Mouse (Mus musculus): Measurements from ENCODE around the gene Cacna1h.

The Cacna1h gene

GRCm38 (mm10) chr17:25433617-25434606, at the start of gene Cacna1h:
Gene Cacna1h (minus strand): TSS chr17:25433783.
- peak; percentile 84 for DNase-seq

DNA sequence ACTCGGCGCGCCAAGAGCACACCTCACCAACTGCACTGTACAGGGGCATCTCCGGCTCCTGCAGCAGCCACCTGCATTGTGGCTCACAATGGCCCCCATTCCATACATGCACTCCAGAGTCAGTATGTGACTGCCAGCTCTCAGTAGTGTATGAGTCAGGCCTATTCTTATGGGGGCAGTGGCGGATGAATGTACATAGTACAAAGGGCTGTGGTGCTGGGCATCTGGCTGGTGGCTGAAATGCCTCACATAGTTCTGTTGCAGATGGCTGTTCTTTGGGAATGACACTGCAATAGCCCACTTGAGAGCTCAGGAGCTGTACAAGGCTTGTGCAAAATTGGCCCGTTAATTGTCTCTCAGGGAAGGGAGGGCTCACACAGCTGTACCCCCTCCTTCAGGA, 48.5 kb upstream of the Cacna1h start:
- no peak for DNase-seq

- no peak for DNase-seq
Measured at GRCm38 (mm10) chr17:25480820-25481219, 47.2 kb upstream of the Cacna1h start.

DNA sequence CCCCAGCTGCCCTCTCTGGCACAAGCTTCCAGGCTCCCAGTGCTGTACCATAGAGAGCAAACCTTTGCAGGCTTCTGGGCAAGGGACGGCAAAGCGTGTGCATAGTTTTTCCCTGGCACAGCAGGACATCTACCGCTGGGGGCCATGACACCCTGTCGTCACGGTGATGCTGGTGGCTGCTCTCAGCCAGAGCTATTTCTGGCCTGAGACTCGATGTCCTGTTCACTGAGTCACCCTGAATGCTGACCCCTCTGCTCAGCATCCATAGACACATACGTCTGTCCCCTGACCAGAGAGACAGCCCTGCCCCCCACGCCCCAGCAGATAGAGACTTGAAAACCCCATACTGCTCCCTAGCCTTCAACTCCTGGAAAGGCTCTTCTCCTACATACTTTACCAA, 46.6 kb upstream of the Cacna1h start:
- DNase-seq = no peak

DNA sequence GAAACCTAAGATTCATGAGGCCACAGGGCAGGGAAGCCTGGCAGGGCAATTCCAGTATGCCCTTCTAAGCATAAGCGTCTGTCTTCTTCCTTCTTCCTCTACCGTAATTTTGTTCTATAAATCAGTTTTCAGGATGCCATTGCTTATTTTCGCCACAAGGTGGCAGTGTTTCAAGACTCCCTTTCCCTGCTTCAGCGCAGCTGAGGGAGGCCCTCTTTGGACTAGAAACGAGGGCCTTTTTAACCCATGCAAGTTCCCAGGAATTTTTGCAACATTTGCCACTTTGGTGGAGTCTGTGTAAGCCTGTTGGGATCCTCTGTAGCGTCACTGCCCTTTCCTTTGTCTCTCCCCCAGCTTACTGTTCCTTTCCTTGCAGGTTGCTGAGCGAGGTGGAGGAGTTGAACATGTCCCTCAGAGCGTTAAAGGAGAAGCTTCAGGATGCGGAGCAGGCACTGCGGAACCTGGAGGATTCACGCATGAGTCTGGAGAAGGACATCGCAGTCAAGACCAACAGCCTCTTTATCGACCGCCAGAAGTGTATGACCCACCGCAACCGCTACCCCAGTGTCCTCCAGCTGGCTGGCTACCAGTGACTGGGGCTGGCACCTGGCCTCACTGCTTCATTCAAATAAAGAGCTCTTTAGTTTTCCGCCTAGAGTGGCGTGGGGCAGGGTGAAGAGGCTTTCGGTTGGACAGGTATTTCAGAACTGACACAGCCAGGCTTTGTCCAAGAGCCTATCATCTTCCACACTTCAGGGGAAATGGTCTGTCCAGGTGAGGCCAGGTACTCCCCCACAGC, 42.6 kb upstream of the Cacna1h start:
- peak; percentile 67 for DNase-seq

- peak; percentile 81 for DNase-seq
Measured at GRCm38 (mm10) chr17:25474330-25475077, 40.9 kb upstream of the Cacna1h start.

DNA sequence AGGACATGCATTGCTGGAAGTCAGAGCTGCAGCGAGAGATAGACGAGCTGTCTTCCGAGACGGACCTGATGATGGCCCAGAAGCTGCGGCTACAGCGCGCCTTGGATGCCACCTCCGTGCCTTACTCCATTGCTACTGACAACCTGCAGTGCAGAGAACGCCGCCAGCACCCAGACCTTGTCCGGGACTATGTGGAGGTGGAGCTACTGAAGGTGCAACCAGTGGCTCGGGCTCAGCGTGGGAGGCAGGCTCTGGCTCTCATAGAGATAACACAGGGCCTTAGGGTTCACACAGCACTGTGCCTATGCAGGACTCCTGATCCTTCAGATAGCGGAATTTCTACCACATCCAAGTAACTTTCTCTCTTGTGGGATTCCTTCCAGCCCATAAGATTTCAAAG, 38.5 kb upstream of the Cacna1h start:
- DNase-seq = no peak

DNA sequence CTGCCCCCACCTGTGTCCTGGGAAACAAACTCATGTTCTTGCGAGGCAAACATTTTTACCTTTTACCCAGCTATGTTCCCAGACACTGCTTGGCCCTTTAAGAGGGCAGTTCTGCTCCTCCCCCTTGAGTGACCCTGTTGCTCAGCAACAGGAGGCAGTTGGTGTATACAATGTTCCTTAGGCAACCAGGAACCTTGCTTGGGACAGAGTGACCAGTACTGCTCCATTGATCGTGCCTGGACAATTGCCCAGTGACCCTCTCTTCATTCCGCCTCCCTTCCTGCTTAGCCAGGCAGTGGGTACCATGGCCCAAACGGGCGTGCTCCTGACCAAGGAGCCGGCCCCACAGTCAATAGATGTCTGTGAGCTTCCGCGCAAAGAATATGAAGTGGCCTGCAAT, 37.8 kb upstream of the Cacna1h start:
- DNase-seq = peak; percentile 44

DNA sequence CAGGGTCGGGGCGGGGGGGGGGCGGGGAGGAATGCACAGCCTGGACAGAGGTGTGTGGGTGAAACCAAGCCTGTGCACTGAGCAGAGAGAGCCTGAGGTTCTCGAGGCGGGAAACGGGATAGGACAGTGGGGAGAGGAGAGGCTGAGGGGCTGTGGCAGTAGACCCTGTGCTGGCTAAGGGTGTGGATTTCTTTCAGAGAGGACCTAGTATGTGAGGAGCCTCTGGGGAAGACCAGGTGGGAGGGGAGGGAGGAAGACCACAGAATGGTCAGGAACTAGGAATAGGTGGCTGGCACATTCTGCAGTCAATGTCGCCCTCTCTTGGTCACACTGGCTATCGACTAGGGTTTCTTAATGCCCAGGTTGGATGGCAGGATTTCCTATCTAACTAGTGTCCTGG, 36.2 kb upstream of the Cacna1h start:
- DNase-seq = peak; percentile 80

DNA sequence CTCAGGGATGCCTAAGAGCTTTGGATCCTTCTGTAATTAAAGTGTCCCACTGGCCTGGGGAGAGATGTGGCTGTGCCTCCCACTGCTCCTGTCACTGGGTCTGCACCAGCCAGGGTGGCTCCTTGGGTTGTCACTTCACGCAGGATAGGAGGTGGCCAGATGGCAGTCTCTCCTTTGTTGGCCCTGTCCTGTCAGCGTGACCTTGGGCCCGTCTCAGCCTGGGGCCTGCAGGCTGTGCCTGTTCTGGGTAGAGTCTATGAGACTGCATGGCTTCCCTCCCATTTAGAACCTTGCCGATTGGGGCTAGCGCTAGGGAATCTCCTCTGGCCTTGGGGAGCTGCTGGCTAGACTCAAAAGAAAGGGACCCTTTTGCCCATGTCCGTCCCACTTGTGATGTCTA, 34.7 kb upstream of the Cacna1h start:
- DNase-seq = no peak

GRCm38 (mm10) chr17:25467781-25468180, 34.2 kb upstream of the Cacna1h start:
- DNase-seq = no peak

DNA sequence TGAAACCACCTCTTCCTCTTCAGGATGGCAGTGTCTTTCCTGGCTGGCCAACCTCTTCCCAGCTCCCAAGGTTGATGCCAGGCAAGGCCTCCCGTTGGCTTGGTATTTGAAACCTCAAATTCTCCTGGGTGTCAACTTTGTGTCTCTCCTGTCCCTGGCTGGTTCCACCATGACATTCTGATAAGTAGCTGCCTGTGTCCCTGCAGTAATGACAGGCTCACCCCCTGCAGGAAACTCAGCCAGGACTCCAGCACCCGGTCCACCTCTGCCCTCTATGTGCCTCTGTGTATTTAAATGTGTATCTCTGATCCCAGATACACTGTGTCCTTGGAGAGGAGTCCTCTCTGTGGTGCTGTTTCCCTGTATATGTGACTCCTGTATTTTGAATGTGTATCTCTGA, 32.7 kb upstream of the Cacna1h start:
- DNase-seq = no peak

- DNase-seq = no peak
Measured at GRCm38 (mm10) chr17:25464091-25464490, 30.5 kb upstream of the Cacna1h start.

DNA sequence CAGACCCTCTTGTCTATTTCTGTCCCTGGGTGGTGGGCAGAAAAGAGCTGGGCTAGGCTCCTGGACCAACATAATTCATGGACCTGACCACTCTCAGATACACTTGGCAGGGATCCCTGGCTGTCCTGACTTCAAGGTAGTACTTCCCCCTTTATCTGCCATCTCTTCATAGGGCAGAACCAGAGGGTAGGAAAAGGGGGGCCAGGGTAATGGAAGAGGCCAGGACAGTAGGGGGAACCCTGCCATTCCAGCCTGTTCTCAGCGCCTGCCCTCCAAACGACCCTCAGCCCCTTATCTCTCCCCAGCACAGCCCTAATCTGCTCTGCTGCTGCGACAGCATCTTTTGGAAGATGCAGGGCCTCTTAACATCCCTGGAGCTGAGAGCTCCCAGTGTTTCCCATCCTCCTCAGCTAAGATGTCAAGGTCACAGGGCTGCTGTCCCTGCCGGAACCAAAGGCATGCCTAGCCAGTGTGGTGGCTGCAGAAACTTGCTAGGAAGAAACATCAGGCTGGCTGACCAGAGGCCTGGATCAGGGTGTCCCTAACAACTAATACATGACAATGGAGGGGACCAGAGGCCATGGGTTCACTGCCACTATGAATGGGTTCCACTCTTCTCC, 29.9 kb upstream of the Cacna1h start:
- no peak for DNase-seq

DNA sequence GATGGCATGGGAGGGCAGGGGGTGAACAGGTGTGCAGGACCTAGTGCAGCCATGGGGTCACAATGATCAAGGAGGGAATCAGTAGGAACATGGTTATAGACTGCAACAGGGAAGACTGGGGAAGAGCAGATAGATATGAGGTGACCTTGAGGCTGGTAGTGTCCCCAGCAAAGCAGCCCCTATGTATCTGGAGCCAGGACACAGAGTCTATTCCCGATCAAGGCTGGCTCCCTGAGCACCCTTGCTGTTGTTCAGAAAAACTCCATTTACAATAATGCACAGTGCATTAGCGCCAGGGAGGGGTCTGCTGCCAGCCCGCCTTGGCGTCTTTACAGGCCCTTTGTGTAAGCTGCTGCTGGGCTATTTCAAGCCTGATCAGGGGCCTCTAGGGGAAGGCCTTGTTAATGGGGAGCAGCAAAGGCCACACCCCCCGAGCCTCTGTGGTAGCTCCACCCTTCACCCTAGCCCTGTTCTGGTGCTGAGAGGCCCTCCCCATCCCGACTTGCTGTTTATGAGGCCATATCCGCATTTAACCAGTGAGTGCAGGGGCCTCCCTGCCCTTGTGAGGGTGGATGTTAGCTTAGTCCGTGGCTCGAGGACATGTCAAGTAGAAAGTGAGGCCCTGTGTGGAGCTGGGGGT, 28.8 kb upstream of the Cacna1h start:
- DNase-seq = peak; percentile 33

- no peak for DNase-seq
Measured at GRCm38 (mm10) chr17:25456540-25456939, 23.0 kb upstream of the Cacna1h start.

- no peak for DNase-seq
Measured at GRCm38 (mm10) chr17:25454272-25454671, 20.7 kb upstream of the Cacna1h start, which contains the start of gene Tekt4. Gene Tekt4 (plus strand): TSS chr17:25454615.

DNA sequence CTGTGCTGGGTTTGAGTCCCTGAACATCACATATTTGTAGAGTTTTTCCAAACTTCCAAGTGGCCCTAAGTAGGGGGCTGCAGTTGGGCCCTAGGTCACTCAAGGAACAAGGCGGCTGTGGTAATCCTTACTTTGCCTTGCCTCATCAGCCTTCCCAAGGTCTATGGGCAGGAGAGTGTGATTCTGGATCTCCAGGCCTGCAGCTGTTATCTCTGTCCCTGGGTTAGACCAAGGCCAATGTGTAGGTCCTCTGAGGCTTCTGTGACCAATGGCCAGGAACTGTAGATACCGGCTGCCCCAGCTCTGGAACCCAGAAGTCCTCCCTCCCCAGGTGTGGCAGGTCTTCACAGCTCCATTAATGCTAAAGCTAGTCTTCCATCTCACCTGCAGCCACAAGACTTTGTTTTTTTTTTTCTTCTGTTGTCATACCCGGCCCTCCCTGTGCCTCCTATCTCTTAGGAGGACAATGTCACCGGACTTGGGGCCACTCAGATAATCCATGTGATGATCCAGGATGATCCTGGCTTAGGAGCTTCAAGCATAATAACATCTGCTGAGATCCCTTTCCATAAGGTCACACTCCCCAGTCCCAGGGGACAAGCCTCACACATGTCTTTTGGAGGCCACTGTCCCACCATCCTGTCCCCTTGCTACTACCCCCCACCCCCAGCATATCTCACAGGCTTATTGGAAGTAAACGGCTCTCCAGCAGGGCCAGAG, 18.8 kb upstream of the Cacna1h start:
- DNase-seq = no peak

DNA sequence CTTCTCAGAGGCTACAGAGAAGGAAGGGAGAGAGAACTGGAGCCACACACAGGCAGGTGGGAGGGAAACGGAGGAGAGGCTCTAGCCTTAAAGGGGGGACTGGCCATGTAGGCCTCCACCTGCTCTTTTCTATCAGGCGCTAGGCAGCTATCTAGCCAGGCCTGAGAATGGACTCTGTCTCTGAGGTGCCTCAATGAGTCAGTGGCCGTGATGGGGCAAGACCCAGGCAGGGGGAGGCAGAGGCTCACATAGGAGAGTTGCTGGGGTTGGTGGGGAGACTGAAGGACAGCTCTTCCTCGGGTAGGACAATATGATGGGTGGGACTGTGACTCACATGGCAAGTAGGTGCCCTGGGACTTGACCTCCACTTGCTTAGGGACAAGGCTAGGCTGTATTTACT, 16.7 kb upstream of the Cacna1h start:
- no peak for DNase-seq

DNA sequence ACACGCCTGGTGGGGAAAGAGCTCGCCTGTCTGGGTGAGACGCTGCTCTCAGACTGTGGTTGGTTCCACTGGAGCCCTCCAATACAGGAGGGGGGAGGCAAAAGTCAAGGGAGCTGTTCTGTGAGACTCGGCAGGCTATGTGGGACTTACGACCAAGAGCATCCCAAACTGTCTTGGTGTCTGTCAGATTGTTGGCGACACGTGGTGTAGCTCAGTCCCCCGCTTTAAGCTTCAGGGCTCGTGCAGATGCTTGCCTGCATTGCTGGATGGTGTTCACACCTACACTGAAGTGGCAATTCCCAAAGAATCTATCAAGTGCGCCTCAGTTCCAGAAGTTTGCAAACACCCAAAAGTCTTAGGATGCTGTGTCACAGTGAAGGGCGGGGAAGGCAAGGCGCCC, 14.3 kb upstream of the Cacna1h start:
- DNase-seq = no peak

DNA sequence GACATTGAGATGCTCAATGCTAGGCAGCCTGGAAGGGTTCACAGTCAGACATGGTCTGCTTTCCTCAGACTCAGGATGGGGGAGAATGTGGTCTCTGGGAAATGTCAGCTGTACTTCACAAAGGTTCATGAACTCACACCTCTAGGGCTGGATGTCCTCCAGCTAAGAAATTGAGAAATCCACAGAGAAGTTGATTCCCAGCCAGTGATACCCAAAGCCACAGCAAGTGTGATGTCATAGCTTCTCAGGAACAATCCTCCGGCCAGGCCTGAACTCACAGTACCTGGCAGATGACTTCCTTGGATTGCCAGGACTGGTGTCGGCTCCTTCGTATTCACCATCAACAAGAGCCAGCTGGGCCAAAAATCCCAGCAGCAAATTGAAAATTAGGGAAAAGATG, 12.3 kb upstream of the Cacna1h start:
- no peak for DNase-seq

All from kidney, postnatal 10 days (tissue).